Mouse (Mus musculus) liver, adult 2 months (tissue): ENCODE measurements at regions not wholly inside any gene's neighbourhood (a gene's known extent, or its start where the extent isn't known, plus 50 kb on each side); places are given as distances from the start of the nearest gene placed in this dataset.

Experiments used
- CTCF ChIP-seq: fragments of 200-500 bp; IDR thresholded peaks from 2 replicates; pipeline ENCODE4 v1.5.1; 2011; ENCODE audit warnings: low read depth, low read length, control low read depth
- POLR2A ChIP-seq: fragments of 200-500 bp; IDR thresholded peaks from 2 replicates; pipeline ENCODE4 v1.6.1; 2011; ENCODE audit warnings: low read length, control low read depth; ENCODE audit not compliant: insufficient read depth; ENCODE audit errors: extremely low read depth

DNA sequence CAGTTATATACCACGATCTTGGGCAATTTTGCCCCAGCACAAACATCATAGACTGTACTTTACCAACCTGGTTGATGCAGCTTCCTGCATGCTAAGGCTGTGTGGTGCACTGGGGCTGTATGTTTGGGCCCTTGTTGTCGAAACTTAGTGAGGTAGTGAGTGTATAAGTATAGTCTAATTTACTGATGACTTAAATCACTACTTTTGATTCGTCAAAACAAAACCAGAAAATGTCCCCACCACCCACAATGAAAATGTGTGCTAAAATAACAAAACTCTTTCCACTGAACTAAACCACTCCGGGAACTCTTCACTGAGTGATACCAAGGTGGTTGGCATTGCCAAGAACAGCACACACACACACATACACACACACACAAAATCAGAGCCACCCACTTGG, 191.5 kb downstream of the Shq1 start:
- TF ChIP-seq POLR2A (no peak), CTCF (no peak)
